Mouse (Mus musculus) liver, embryonic 14.5 days (tissue): Measurements from ENCODE around the gene Zwilch. TPM values are rescaled to one million over a fixed set of nuclear protein-coding genes. Genes with fewer than 3 reads are reported as not detected.
"Not testable (repeated sequence)": the region's sequence is repeated elsewhere in the genome, so short reads cannot be mapped to it uniquely, and the experiment has no call there.

Source experiments
- ATAC-seq: fragments of 200-750 bp; cut with Nextera tagmentation; 2 replicates; pipeline ENCODE4 v1.8.0; 2017; ENCODE audit warnings: moderate number of reproducible peaks, mild to moderate bottlenecking, moderate library complexity; ENCODE audit not compliant: insufficient read depth
- DNase-seq, 3 experiments: peaks; one replicate each; pipeline ENCODE4 v3.0.0-alpha.2; 2012 to 2013; ENCODE audit warnings: low read depth in 3 of 3, low spot score in 3 of 3
- H3K27ac ChIP-seq: fragments of 300-500 bp; sonication (generic); 2 replicates; pipeline ENCODE4 v1.5.1; 2014; ENCODE audit warnings: moderate library complexity, mild to moderate bottlenecking, control low read depth, inconsistent platforms
- H3K27me3 ChIP-seq: fragments of 300-500 bp; sonication (generic); 2 replicates; pipeline ENCODE4 v1.6.1; 2014; ENCODE audit warnings: mild to moderate bottlenecking, low read length, moderate library complexity; ENCODE audit not compliant: control insufficient read depth, insufficient read depth
- H3K36me3 ChIP-seq: fragments of 300-500 bp; sonication (generic); replicated peaks from 2 replicates; pipeline ENCODE4 v1.6.1; 2014; ENCODE audit warnings: low read depth; ENCODE audit not compliant: control insufficient read depth, insufficient read depth
- H3K4me1 ChIP-seq, 2 experiments: fragments of 200-500 bp in 1 of 2; fragments of 300-500 bp in 1 of 2; sonication (generic) in 1 of 2; replicated peaks; 2 replicates each; pipeline ENCODE4 v1.6.1; 2012 to 2014; ENCODE audit warnings: antibody characterized with exemption in 1 of 2, inconsistent platforms in 1 of 2, low read length in 1 of 2; ENCODE audit not compliant: control insufficient read depth in 2 of 2, insufficient read depth in 2 of 2
- H3K4me2 ChIP-seq: fragments of 300-500 bp; sonication (generic); 2 replicates; pipeline ENCODE4 v1.6.1; 2014; ENCODE audit warnings: low read depth, mild to moderate bottlenecking, control low read depth, moderate library complexity
- H3K4me3 ChIP-seq, 2 experiments: fragments of 200-500 bp in 1 of 2; fragments of 300-500 bp in 1 of 2; sonication (generic) in 1 of 2; 2 replicates each; pipeline ENCODE4 v1.5.1; 2012 to 2014; ENCODE audit warnings: low read depth in 2 of 2, low read length in 2 of 2, mild to moderate bottlenecking in 2 of 2, control low read depth in 1 of 2, inconsistent platforms in 1 of 2, moderate library complexity in 1 of 2; ENCODE audit not compliant: insufficient read depth in 1 of 2
- H3K9ac ChIP-seq: fragments of 300-500 bp; sonication (generic); replicated peaks from 2 replicates; pipeline ENCODE4 v1.6.1; 2014; ENCODE audit warnings: mild to moderate bottlenecking, control low read depth, moderate library complexity
- H3K9me3 ChIP-seq: fragments of 300-500 bp; sonication (generic); 2 replicates; pipeline ENCODE4 v1.6.1; 2016; ENCODE audit warnings: low read length, mixed read lengths; ENCODE audit not compliant: control insufficient read depth
- CTCF ChIP-seq: IDR thresholded peaks from 2 replicates; pipeline ENCODE4 v1.5.1; 2016; ENCODE audit warnings: antibody characterized with exemption, low read depth, control low read depth
- EP300 ChIP-seq: IDR thresholded peaks from 2 replicates; pipeline ENCODE4 v1.6.1; 2016; ENCODE audit warnings: antibody characterized with exemption, low read depth
- WGBS: fragments of 180-500 bp; shearing (Covaris S2); extraction: QIAGEN DNeasy Blood & Tissue Kit; methylation state at CpG from one replicate; pipeline ENCODE4 v1.1.7; 2014; ENCODE audit not compliant: insufficient replicate concordance; 5-methylcytosine and 5-hydroxymethylcytosine counted together
- polyA plus RNA-seq, 2 experiments: library from polyadenylated mRNA; depleted of rRNA in 1 of 2; stranded (reverse) in 1 of 2; unstranded in 1 of 2; fragments of >200 nt; fragmentation: Nextera tagmentation in 1 of 2; extraction: Ambion mirVana in 1 of 2; gene quantifications; 2 replicates each; pipeline versions ENCODE4 v1.2.1 to v1.2.3; 2012 to 2014

Gene Zwilch
- polyA plus RNA-seq, 2 experiments = 11.8 to 34.4 TPM

GRCm38 (mm10) chr9:64173666-64174220, 839 bp upstream of the Zwilch start:
- Histone ChIP-seq H3K27ac (peak overlapping the region; percentile 55), H3K36me3 (peaks cover 43% of the 10 kb centered on the region), H3K4me1 (peaks cover 8 to 13% of the 10 kb centered on the region in 2 experiments), H3K27me3 (no peaks in the 10 kb centered on the region), H3K4me3 (peak overlapping the region; percentile 93 to 95), H3K4me2 (peak overlapping the region; percentile 71), H3K9me3 (no peaks in the 10 kb centered on the region), H3K9ac (peak overlapping the region; percentile 97)
- ATAC-seq (no peak), DNase-seq (no peak)
- TF ChIP-seq EP300 = no peak
- TF ChIP-seq CTCF = no peak
- WGBS = under 1% methylated on average over 16 of the region's 16 CpGs

- Histone ChIP-seq H3K36me3 (peaks cover 35% of the 10 kb centered on the region), H3K9ac (peak overlapping the region; percentile 97), H3K9me3 (no peaks in the 10 kb centered on the region), H3K4me2 (peak overlapping the region; percentile 71), H3K4me3 (peak overlapping the region; percentile 93 to 95), H3K27me3 (no peaks in the 10 kb centered on the region), H3K4me1 (peaks cover 8 to 11% of the 10 kb centered on the region in 2 experiments), H3K27ac (peak overlapping the region; percentile 71)
- ATAC-seq (peak; percentile 57), DNase-seq (no peak)
- no peak for TF ChIP-seq EP300
- 0 out of 2 replicates have a peak, but pooled peaks have one; percentile 10 for TF ChIP-seq CTCF
- 2% methylated on average over 18 of the region's 18 CpGs for WGBS
Measured at GRCm38 (mm10) chr9:64172145-64172815, 624 bp downstream of the Zwilch start.

- H3K9me3 ChIP-seq, ATAC-seq, H3K4me3 ChIP-seq, DNase-seq, H3K4me1 ChIP-seq, H3K27ac ChIP-seq, H3K9ac ChIP-seq, H3K4me2 ChIP-seq, H3K27me3 ChIP-seq: not testable (repeated sequence)
- H3K36me3 ChIP-seq = peaks cover 15% of the 10 kb centered on the region
- WGBS = 71% methylated on average over 3 of the region's 3 CpGs
Measured at GRCm38 (mm10) chr9:64169967-64170366, 2.9 kb downstream of the Zwilch start.

GRCm38 (mm10) chr9:64160471-64160870, 12.4 kb downstream of the Zwilch start:
- Histone ChIP-seq H3K4me3 (no peak overlapping the region), H3K9ac (no peak overlapping the region), H3K27ac (no peak overlapping the region), H3K9me3 (no peaks in the 10 kb centered on the region), H3K36me3 (peaks cover 79% of the 10 kb centered on the region), H3K4me1 (peaks cover 0 to 5% of the 10 kb centered on the region in 2 experiments; a peak in 3 of 4 replicates), H3K4me2 (no peak overlapping the region), H3K27me3 (no peaks in the 10 kb centered on the region)
- DNase-seq = no peak
- ATAC-seq = no peak
- TF ChIP-seq CTCF (no peak), EP300 (no peak)
- WGBS = 86% methylated on average over 5 of the region's 5 CpGs

- no peak overlapping the region for H3K9ac ChIP-seq
- ATAC-seq (no peak), DNase-seq (peak in 1 of 3 experiments; percentile 20)
- H3K4me2 ChIP-seq = no peak overlapping the region
- 7% methylated on average over 1 of the region's 1 CpGs for WGBS
- no peak overlapping the region for H3K4me3 ChIP-seq
- H3K27me3 ChIP-seq = no peaks in the 10 kb centered on the region
- TF ChIP-seq EP300 (no peak), CTCF (no peak)
- H3K9me3 ChIP-seq = no peaks in the 10 kb centered on the region
- peaks cover 82% of the 10 kb centered on the region for H3K36me3 ChIP-seq
- H3K27ac ChIP-seq = no peak overlapping the region
- H3K4me1 ChIP-seq = peaks cover 0 to 5% of the 10 kb centered on the region in 2 experiments; a peak in 3 of 4 replicates
Measured at GRCm38 (mm10) chr9:64156641-64157040, 16.3 kb downstream of the Zwilch start.
